Comparison of ENCODE assay signal across 27 mouse cellular contexts in the genomic region with DNA sequence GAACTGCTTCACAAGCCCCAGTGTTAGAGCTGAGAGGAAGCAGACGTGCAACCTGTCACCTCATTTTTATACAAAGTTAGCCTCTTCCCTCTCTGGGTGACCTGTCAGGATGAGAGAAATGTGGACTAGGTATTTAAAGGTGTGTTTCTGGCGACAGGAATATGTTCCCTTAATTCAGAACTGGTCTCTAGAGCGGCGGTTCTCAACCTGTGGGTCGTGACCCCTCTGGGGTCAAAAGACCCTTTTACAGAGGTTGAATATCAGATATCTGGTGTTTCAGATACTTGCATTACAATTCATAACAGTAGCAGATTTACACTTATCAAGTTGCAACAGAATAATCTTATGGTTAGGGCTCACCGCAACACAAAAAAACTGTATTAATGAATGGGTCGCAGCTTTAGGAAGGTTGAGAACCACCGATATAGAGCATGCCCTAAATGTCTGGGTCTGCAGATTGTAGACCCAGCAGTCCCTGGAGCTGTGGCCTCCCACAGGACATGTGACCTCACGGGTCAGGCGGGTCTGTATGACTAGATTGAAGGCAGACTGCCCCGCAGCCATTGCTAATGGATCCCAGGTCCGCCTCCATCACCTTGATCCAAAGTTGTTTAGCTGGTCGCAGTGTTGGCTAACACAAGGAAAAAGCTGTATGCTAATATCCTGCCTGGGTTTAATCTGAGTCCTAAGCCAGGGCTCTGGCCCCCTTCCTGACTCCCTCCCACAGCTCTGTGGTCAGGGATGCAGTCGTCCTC. TPM values are rescaled to one million over a fixed set of nuclear protein-coding genes. Genes with fewer than 3 reads are reported as not detected.
DNase-seq lines count a peak whose midpoint lies in the region; ATAC-seq lines count a peak whose summit lies in the region.
"Had no signal": no experiment of that assay in that cellular context is flagged by ENCODE, and none has a peak within 500 bp of the region (broad histone marks: within the 10 kb centered on the region; RNA-seq: fewer than 3 reads in every experiment).

No protein-coding gene starts in this region.

- H3K36me3 ChIP-seq in embryonic facial prominence, embryonic 13.5 days = peaks cover 19% of the 10 kb centered on the region
- H3K36me3 ChIP-seq: heart, embryonic 13.5 days had no signal

- H3K4me1 ChIP-seq in embryonic facial prominence, embryonic 13.5 days = peaks cover 16% of the 10 kb centered on the region
- H3K4me1 ChIP-seq: heart, embryonic 13.5 days had no signal

- peak; percentile 62 for DNase-seq in embryo, embryonic 10 days (ENCODE audit: low spot score)
- no peak for DNase-seq in embryo, embryonic 9.5 days (ENCODE audit: extremely low spot score)
- DNase-seq in embryo, embryonic 10.5 days (ENCODE audit: low spot score) = peak; percentile 50
- no peak for DNase-seq in left cerebral cortex, adult 11 months (ENCODE audit: low spot score)
- no peak for DNase-seq in adrenal gland, adult 18-20 months (ENCODE audit: low spot score in 2 of 2)
- no peak for DNase-seq in gastrocnemius, postnatal 10 days
- DNase-seq: adrenal gland, adult 8-10 months; adrenal gland, postnatal 25 days; cerebellum, adult 11-12 months; cerebellum, adult 8-10 months; cerebellum, postnatal 10 days; cerebellum, postnatal 36 days; forebrain, postnatal 0 days; gastrocnemius, postnatal 36 days; heart, adult 2 months; heart, postnatal 14 days; heart, postnatal 4 days had no signal

- 43% methylated on average over 14 of the region's 14 CpGs for WGBS in embryonic facial prominence, embryonic 13.5 days

- H3K4me3 ChIP-seq in embryonic facial prominence, embryonic 13.5 days = no peak overlapping the region
- H3K4me3 ChIP-seq: embryonic facial prominence, embryonic 12.5 days; erythroblast, embryonic 14.5 days; heart, adult 2 months; heart, embryonic 10.5 days; heart, embryonic 13.5 days had no signal

- no peaks in the 10 kb centered on the region for H3K27me3 ChIP-seq in embryonic facial prominence, embryonic 13.5 days
- H3K27me3 ChIP-seq: embryonic facial prominence, embryonic 12.5 days; heart, embryonic 13.5 days had no signal

- no peaks in the 10 kb centered on the region for H3K9me3 ChIP-seq in embryonic facial prominence, embryonic 13.5 days
- H3K9me3 ChIP-seq: embryonic facial prominence, embryonic 12.5 days; heart, embryonic 10.5 days; heart, embryonic 13.5 days had no signal

- no peak overlapping the region for H3K4me2 ChIP-seq in embryonic facial prominence, embryonic 13.5 days
- H3K4me2 ChIP-seq: embryonic facial prominence, embryonic 12.5 days; heart, embryonic 13.5 days; hindbrain, embryonic 14.5 days had no signal

- H3K27ac ChIP-seq in embryonic facial prominence, embryonic 13.5 days = 0 out of 2 replicates have a peak overlapping the region, but pooled peaks have one; percentile 24
- H3K27ac ChIP-seq: embryonic facial prominence, embryonic 12.5 days; heart, adult 2 months; heart, embryonic 13.5 days; hindbrain, embryonic 14.5 days; hindbrain, postnatal 0 days had no signal

- ATAC-seq in embryonic facial prominence, embryonic 13.5 days (ENCODE audit: insufficient number of reproducible peaks, insufficient read depth, low FRiP score, low TSS enrichment, low read depth) = no peak
- ATAC-seq: forebrain, embryonic 14.5 days; forebrain, postnatal 0 days; hindbrain, postnatal 0 days; inflammation-experienced regulatory T-cells, adult 6 months; intestine, embryonic 16.5 days had no signal

- H3K9ac ChIP-seq in embryonic facial prominence, embryonic 13.5 days = no peak overlapping the region
- H3K9ac ChIP-seq: embryonic facial prominence, embryonic 12.5 days; forebrain, postnatal 0 days; heart, embryonic 13.5 days; hindbrain, embryonic 14.5 days had no signal

RNA-seq across cellular contexts. Expression of gene Hadh, which starts 53.1 kb away (rescaled TPM):
- polyA plus RNA-seq in embryonic facial prominence, embryonic 13.5 days (2015; fragmentation: Nextera tagmentation; extraction: Ambion mirVana) = 106 and 110 TPM in 2 replicates
- total RNA-seq in adrenal gland, adult 18-20 months (2021) = 100 to 1,000 TPM; 469 to 611 TPM
- 100 to 1,000 TPM; 208 to 234 TPM for total RNA-seq in gastrocnemius, postnatal 10 days (2021)

Comparison
In these comparisons a context has a peak if more than half of its experiments do, and no peak if none do; other contexts are left out.
1. DNase-seq: peak in embryo, embryonic 10 days (single experiment) and embryo, embryonic 10.5 days (single experiment); none in embryo, embryonic 9.5 days (single experiment), left cerebral cortex, adult 11 months (single experiment), adrenal gland, adult 18-20 months (0 of 2) and gastrocnemius, postnatal 10 days (single experiment).